Mouse (Mus musculus) cerebellum, adult 11 months (tissue): ENCODE measurements around the gene Usp21.

ENCODE experiments used
- DNase-seq: peaks from one replicate; pipeline ENCODE4 v3.0.0; 2022

The Usp21 gene

GRCm38 (mm10) chr1:171239992-171240744 is 47.6 kb downstream of the Usp21 start:
- no peak for DNase-seq

DNA sequence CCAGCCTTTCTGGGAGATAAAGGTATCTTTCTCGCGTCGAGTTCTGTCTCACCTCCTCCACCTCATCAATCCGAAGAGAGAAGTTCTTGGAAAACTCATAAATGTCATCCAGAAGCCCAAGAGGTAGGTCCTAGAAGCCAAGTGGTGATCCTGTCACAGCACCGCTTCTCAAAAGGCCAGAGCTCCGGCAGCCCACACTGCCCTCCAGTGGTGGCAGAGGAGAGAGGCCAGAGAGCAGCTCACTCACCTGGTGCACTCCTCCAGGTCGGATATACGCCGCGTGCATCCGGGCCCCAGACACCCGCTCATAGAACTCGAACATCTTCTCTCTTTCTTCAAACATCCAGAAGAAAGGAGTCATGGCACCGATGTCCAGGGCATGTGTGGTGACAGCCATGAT is 49.3 kb downstream of the Usp21 start:
- DNase-seq = no peak

DNA sequence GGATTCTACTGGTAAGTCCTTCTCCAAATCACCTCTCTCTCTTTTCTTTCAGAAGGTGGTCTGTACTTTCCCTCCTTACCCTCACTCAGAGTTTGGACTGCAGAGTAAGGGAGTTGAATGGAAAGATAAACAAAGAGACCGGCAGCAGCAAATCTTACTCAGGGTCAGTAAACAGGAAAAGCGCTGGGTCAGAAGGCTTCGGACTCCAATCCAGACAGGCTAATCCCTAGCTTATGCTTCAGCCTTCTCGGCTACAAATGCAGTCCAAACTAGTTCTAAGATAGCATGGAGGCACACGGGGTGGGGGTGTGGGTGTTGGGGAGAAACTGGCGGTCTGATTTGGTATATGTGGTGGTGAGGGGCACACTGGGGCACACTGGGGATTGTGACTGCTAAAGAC is 50.4 kb downstream of the Usp21 start:
- no peak for DNase-seq

DNA sequence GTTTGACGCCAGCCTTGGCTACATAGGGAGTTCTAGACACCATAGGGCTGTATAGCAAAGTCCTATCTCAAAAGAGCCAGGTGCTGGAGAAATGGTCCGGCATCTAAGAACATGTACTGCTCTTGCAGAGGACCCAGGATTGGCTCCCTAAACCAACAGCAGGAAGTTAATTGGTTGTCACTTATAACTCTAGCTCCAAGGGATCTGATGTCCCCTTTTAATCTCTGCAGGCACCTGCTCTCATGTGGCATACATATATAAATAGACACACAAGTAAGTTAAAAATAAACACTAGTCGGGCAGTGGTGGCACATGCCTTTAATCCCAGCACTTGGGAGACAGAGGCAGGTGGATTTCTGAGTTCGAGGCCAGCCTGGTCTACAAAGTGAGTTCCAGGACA is 52.0 kb downstream of the Usp21 start:
- no peak for DNase-seq

DNA sequence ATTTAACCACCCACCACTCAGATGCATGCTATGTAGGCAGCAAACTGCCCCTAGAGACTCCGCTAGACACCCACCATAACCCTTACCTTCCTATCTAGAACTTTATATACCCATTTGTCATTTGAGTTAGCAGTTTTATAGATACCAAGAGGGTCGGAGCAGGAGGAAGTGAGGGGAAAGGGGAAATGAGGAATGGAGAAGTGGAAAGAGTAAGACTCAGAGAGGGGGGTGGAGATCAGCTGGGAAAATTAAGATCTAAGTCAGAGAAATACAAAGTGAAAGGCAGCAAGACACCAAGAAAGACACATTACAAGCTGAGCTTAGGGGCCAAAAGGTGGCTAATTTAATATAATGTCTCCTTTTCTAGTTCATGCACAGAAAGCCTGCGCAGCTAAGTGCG is 53.3 kb downstream of the Usp21 start:
- DNase-seq = no peak

GRCm38 (mm10) chr1:171234126-171234525 is 53.7 kb downstream of the Usp21 start, which contains the start of gene Fcer1g:
Gene Fcer1g (minus strand): TSS chr1:171234365.
- no peak for DNase-seq

DNA sequence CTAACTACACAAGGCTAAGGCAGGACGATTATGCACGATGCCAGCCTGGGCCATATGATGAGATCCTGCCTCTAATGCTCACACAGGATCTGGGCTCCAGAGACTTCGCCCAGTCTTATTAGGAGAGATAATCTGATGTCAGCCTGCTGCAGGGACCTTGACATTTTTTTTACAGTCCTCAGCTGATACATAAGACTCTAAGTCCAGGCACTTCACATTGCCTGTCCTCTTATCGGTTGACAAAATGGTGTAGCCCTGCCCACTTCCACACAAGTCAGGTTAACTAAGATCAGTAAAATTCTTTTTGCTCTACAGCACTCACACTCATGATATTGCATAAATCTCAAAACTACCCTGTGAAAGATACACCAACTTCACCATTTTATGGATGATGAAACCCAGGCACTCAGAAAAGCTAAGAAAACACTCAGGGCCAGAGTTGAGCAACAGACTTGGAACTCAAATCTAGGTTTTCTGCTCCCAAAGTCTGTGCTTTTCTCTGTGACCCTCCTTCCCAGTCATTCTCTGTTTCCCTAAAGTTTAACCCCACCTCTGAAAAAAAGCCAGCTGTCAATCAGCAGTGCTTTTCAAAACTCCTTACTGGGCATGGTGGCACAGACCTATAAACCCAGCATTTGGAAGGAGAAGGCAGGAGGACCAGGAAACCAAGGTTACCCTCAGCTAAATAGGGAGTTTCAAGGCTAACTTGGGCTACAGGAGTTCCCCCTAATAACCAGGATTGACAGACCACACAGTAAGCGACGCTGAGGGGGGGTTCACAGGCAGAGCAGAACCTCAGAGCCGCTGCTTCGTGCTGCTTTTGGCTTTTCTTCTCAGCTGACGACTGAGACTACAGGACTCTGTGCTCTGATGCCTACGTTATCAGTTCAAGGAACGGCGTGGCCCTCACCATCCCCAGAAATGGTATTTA is 54.7 kb downstream of the Usp21 start:
- no peak for DNase-seq

GRCm38 (mm10) chr1:171232348-171232747 is 55.4 kb downstream of the Usp21 start:
- no peak for DNase-seq
